Mouse (Mus musculus) erythroblast, embryonic 14.5 days (primary cell): ENCODE results near the gene Nxf3.

Source experiments
- GATA1 ChIP-seq: IDR thresholded peaks from 2 replicates; pipeline ENCODE4 v1.6.1; 2012; ENCODE audit warnings: low read length, inconsistent platforms, mixed read lengths
- TAL1 ChIP-seq: IDR thresholded peaks from 3 replicates; pipeline ENCODE4 v1.6.1; 2012; ENCODE audit warnings: low read length, inconsistent platforms, mixed read lengths

DNA sequence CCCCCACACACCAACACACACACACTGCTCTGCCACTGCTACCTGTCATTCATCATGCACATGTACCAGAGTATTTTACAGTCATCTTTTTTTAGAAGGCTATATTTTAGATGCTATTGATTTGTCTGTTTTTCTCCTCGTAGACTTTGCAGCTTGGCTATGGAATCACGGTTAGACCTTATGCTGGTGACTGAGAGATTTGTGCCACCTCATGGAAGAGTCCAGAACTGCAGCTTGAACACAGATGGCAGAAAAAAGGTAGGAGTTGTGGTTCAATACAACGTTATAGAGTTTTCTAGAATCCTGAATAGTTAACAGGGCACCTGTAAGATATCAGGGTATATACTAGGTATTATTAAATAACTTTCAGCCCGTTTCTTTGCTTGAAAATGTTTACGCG is 22.9 kb upstream of the Nxf3 start:
- TF ChIP-seq GATA1 (no peak), TAL1 (no peak)
